Mouse (Mus musculus) bone marrow macrophage, adult 2 months (primary cell): ENCODE measurements around the gene Cnpy3.

Experiments used
- CTCF ChIP-seq: IDR thresholded peaks from 2 replicates; pipeline ENCODE4 v1.5.1; 2012; ENCODE audit warnings: low read depth, mild to moderate bottlenecking, low read length, moderate library complexity
- POLR2A ChIP-seq: IDR thresholded peaks from 2 replicates; pipeline ENCODE4 v1.6.1; 2012; ENCODE audit warnings: mild to moderate bottlenecking, low read depth, low read length, borderline replicate concordance

- no peak for TF ChIP-seq POLR2A
- TF ChIP-seq CTCF = no peak
Observed at GRCm38 (mm10) chr17:46781876-46782275, 29.9 kb upstream of the Cnpy3 start.
